Mouse (Mus musculus) adrenal gland, postnatal 4 days (tissue): ENCODE measurements at regions not wholly inside any gene's neighbourhood (a gene's known extent, or its start where the extent isn't known, plus 50 kb on each side); places are given as distances from the start of the nearest gene placed in this dataset. TPM values are rescaled to one million over a fixed set of nuclear protein-coding genes. Genes with fewer than 3 reads are reported as not detected.

Experiments
- DNase-seq, 2 experiments: peaks; one replicate each; pipeline ENCODE4 v3.0.0; 2021 to 2022; ENCODE audit warnings: low spot score in 2 of 2, mixed read lengths in 2 of 2
- microRNA-seq: library from miRNA; unstranded; fragments of <30 nt; microRNA quantifications from one replicate; pipeline ENCODE4 v1.2.0, GENCODE M21; 2021

DNA sequence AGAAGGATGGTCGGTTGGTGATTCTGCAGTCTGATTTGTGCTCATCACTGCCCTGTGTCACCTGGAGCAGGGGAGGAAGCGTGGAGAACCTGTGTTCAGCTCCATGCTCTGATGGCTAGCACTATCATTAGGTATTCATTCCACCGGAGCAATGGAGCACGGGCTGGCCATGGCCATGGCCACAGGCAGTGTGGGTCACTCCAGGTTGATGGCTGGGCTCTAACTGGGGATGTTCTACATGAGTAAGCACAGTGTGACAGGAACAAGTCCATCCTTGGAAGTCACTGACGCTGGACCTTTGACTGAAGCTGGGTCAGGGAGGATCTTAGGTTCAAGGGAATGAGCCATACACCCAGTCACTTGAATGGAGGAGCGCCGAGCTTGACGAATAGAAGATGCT, 154.7 kb downstream of the Zfp281 start:
- DNase-seq: no peak

DNA sequence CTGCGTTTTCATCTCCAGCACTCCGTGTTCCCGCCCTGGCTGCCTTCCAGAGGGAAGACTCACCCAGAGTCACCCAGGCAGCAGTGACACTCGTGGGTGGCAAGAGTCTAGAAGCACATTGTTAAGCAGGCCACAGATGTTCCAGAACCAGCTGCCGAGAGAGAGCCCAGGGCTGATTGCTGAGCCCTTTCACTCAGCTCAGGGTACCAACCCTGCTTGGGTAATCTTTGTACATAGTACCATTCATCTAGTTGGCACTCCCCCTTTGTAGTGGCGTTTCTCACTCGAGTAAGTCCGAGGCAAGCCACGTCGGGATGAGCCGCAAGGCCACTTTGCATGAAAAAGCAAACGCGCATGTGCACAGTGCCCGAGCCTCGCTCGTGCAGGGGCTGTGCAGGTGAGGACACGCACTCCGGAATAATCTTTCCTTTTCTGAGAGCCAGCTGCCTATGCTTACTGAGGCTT, 156.9 kb downstream of the Zfp281 start:
- DNase-seq: no peak

GRCm38 (mm10) chr1:136782261-136782660, 157.6 kb downstream of the Zfp281 start:
- no peak for DNase-seq

DNA sequence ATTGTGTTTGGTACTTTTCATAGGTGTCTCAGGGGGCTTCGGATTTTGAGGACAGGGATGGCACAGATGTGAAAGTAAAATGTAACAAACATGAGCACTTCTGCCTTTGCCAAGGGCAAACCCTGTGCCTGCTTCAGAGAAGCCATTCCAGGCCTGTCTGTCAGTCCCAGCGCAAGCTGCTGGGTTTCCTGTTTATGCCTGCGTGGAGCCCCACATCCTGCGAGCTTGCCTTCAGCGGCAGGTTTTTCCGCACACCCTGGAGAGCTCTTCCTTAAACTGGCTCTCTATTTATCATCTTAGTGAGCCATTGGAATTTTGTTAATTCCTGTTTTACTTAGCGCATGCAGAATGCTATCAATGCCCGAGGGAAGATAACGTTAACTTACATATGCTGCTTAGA, 159.5 kb downstream of the Zfp281 start:
- no peak for DNase-seq

GRCm38 (mm10) chr1:136788979-136789513, 164.3 kb downstream of the Zfp281 start:
- no peak for DNase-seq

DNA sequence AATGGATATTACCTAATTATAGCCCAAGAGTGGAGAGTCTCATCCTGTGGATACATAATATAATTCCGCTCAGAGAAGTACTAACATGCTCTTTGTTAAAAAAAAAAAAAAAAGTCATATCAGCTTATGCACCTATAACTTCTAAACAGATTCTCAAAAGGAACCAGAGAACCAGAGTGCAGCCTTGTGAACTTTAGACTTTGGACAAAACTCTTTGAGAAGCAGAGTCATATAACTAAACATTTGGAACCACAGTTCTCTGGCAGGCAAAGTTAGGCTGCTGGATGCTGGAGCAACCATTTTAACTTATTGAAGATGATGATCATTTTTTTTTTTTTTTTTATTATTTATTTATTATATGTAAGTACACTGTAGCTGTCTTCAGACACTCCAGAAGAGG, 166.9 kb downstream of the Zfp281 start:
- no peak for DNase-seq

Small RNA genes in the stretch of these regions (microRNA-seq; reads per million reads assigned to microRNA genes)
- not detected for gene Gm22132
